Mouse (Mus musculus) heart, adult 11 months (tissue): ENCODE measurements at regions not wholly inside any gene's neighbourhood (a gene's known extent, or its start where the extent isn't known, plus 50 kb on each side); places are given as distances from the start of the nearest gene placed in this dataset.
A peak's percentile ranks its signal among the peaks of the same experiment; 100 is the strongest.

Source experiments
- DNase-seq: peaks from one replicate; pipeline ENCODE4 v3.0.0; 2022

- DNase-seq = no peak
Observed at GRCm38 (mm10) chr7:72593259-72593658, 286.9 kb upstream of the Mctp2 start.

- DNase-seq = no peak
Observed at GRCm38 (mm10) chr7:72594741-72595140, 288.3 kb upstream of the Mctp2 start.

DNA sequence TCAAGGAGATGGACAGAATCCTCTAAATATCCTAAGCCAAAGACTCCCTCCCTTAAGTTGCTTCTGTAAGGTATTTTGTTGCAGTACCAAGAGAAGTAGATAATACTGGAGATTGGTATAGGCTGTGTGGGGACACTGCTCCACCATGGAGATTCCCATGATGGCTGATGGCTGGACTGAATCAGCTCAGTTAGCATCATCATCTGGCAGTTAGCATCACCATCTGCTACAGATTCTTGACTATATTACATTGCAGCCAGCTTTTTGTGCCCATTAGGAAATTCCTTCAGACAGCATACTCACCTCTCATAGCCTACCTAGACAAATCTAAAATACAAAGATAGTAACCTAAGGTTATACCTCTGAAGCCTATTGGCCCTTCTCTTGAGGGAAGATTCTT is 290.6 kb upstream of the Mctp2 start:
- DNase-seq = no peak

DNA sequence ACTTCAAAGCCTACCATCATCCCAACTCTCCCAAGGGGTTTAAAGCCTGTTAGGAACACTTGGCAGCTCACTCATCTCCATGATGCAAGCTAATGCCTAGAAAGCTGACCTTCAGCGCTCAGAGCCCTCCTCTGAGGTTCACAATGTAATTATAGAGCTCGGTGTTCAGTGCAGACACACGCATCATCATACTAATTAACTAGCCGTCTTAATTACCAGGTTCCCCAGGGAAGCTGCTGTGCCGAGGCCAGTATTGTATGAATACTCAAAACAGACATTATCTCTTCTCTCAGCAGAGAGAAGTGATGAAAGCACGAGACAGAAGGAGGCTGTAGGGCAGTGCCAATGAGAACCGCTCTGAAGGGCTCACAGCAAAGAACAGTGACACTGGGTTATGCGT is 295.5 kb upstream of the Mctp2 start:
- DNase-seq = no peak

DNA sequence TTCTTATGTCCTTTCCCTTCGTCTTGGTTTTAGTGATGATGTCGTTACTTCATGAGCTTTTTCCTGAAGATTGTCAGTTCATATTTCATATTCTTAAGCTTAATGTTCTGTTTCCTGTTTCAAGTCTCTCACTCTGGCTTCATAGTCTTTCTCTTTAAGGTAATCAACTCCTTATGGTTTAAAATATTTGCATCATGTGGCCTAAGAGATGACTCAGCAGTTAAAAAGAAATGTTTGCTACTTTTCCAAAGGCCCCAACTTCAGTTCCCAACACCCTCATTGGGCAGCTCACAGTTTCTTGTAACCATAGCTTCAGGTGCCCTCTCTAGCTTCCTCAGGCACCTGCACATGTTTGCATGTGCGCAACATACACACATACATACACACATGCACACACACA is 303.4 kb upstream of the Mctp2 start:
- no peak for DNase-seq

DNA sequence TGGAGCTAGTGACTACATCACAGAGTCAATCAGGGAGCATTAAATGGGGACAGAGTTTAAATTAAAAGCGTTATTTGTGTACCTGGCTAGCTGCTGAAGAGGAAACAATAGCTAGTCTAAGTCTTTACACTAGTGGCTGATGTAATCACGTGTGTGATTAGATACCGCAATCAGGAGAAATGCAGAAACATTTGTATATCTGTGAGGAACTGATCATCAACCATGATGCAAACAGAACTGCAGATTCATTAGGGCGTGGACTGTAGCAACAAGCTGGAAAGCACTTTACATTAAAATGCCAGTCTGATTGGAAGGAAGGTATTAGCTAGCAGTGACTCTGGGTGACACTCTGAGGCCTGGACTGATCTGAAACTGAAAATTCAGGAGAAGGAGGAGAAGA is 308.8 kb upstream of the Mctp2 start:
- no peak for DNase-seq

DNA sequence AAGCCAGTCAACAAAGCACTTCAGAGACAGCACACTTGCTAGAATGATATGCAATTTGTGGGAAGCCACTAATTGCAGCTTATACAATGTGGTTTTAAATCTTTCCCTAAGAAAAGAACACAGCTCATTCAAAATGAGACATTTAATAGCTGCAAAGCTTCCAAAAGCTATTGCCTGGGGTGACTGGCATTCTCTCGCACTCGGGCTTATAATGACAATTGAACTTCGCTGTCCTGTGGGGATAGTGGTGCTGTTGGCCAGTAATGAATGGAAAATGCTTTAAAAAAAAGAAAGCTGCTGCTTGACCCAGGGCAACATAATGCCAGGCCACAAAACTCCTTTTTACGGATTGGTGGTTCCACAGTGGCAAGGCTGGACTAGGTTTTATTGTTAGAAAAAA is 321.0 kb upstream of the Mctp2 start:
- no peak for DNase-seq

DNA sequence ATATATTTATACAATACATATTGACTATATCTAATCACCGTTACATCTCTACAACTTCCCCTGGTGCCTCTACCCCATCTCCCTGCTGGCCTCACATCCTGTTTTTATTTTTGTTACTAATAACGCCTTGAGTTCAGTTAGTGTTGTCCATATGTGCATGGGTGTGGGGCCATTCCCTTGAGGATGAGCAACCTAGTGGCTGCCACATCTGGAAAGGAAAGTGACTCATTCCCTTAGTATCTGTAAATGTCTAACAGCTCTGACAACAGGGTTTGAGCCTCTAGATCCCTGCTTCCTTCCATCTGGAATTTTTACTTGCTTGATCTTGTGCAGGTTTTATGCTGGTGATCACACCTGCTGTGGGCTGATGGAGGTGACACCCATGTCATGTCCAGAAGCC is 333.2 kb upstream of the Mctp2 start:
- peak; percentile 89 for DNase-seq

- DNase-seq = no peak
Observed at GRCm38 (mm10) chr7:72675018-72675417, 368.6 kb upstream of the Mctp2 start.

DNA sequence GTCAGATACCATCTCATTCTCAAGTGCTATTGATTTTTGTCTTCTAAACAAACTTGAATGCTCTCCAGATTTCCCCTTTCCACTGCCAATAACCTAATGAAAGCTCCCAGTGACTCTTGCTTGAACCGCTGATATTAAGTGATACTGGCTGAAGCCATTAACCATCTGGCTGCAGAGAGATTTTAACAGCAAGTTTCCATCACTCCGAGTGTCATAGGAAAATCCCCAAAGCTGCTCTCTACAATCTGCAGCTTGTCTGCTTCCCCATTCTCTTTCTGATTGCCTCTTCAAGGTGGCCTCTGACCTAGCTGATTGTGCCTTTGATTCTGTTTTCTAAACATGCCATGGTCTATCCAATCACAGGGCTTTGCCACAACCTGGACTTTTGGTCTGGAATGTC is 379.4 kb upstream of the Mctp2 start:
- DNase-seq = no peak

DNA sequence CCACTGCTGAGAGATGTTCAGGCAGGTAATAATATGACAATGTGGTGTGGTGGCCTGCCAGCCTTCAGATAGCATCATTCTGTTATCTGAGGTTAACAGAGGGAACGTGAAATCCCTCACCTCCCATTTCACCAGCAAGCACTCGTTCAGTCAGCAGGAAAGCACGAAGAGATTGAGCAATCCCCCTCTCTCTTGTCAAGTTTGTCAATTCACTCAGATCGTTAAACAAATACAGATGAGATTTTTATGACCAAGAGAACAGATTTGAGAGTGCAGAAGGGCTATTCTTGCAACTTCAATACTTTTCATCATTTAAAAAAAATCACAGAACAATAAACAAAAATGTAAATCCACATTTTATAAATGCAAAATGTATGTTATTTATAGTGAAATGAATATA is 380.9 kb upstream of the Mctp2 start:
- no peak for DNase-seq

GRCm38 (mm10) chr7:72691396-72691795 is 385.0 kb upstream of the Mctp2 start:
- DNase-seq = no peak

GRCm38 (mm10) chr7:72691859-72692258 is 385.5 kb upstream of the Mctp2 start:
- no peak for DNase-seq

- no peak for DNase-seq
Observed at GRCm38 (mm10) chr7:72696736-72697135, 390.3 kb upstream of the Mctp2 start.

GRCm38 (mm10) chr7:72703652-72704341 is 397.4 kb upstream of the Mctp2 start:
- no peak for DNase-seq

GRCm38 (mm10) chr7:72711193-72712131 is 405.1 kb upstream of the Mctp2 start:
- peak; percentile 93 for DNase-seq

DNA sequence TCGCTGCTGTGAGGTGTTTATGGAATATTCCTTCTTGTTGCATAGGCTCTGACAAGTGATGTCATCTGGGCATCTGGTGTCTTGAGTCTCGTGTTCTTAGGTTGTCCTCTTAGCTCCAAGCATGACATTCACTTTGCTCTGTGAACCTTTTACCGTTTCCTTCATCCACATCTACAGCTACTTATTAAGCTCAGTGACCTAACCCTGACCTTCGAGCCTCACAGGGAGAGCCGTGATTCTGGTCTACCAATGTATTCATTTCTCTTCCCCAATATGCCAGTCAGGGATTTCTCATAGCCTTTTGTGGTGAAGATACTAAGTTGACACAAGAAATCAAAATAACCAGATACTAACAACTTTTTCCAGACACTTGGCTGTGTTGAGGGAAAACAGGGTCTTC is 409.0 kb upstream of the Mctp2 start:
- no peak for DNase-seq

DNA sequence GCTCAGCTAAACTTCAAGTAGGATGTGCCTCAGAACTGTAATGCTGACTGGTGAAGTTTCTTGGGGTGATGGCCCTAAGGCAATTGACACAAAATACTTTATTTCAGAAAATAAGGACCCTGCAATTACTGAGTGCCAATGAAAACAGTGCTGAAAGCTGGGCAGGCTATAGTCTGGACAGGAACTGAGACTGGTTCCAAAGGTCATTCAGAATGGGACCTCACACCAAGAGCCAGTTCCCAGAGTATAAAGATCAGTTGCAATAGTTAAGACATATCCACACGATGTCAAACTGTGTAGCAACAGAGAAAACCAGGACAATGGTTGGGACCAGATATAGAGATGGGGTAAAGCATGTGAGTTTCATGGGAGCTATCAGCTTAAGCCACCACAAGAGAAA is 409.6 kb upstream of the Mctp2 start:
- DNase-seq = no peak

DNA sequence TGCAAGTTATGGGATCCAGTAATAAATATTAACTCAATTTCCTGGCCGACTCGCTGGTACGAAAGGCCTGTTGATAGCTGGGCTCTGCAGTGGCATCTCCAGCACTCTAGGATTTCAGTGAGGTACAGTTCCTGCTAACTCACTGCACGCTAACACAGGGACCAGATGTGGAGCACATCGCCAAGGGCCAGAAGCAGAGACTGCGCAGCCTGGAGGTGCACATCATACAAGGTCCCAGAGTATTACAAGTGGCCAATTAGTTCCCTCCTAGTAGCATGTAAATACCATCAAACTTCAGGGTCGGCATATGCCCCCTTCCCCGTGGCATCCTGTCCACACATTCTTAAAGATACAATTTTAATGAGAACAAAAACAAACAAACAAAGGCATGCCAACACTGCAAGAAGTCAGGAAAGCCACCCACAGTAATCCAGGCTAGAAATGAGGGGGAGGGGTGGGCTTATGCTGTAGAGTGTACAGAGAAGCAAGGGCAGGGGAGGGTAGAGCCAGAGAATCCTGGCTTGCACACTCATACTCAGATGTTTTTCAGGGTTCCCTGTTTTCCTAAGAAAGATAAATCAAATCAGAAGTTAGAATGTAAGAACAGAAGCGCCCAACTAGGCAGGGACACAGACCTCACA is 419.9 kb upstream of the Mctp2 start:
- no peak for DNase-seq

DNA sequence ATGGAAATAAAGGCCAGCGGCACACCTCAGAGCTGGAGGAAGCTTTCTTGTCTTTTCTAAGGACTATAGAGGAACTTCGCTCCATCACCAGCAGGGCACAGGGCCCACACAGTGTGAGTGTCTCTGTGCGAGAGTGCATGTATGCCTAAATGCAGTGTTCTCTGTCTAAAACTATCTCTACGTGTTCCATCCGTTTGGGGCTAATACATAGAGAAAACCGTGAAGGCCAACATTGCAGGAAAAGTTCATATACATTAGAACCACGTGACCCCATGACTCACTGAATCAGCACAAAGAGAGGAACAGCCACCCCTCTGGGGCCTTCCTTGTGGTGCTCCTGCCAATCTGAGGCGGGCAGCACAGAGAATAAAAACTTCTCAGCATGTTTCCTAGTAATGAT is 431.4 kb upstream of the Mctp2 start:
- DNase-seq = peak; percentile 81

- DNase-seq = no peak
Observed at GRCm38 (mm10) chr7:72738324-72738944, 432.0 kb upstream of the Mctp2 start.

DNA sequence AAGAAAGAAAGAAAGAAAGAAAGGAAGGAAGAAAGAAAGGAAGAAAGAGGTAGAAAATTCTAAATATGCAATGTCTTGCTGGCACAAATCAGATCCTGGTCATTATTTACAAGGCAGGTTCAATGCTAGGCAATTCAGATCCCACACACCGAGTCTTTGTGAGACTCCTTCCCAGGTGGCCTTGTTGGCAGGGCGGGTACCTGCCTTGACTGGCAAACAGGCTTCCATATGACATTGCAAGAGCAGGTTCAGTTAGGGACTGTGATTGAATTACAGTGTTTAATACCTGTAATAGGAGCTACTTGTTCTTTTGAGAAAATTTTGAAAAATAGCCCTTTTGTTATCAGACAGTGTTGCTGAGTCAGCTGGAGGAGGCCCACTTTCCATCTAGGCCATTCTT is 436.0 kb upstream of the Mctp2 start:
- DNase-seq = no peak

DNA sequence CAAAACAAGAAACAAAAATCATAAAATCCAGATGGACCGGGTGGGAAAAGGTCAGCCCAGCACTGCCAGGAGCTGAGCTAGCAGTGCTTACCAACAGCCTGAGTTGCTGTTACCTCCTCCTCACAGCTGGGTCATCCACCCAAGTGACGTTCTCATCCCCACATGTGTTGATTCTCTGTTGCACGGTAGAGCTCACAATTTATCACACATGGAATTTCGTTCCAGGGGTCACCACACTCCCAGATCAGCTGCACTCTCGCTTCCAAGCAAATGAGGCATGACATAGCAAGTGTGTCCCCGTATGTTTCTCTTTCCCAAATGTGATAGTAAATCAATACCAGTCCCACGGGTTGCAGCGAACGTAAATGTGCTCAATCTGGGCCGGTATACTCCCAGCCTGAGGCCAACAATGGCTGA is 445.1 kb upstream of the Mctp2 start:
- DNase-seq = no peak
